Mouse (Mus musculus) heart, postnatal 0 days (tissue): ENCODE measurements around the gene Tmem150a.

Source experiments
- CTCF ChIP-seq: IDR thresholded peaks from 2 replicates; pipeline ENCODE4 v1.5.1; 2016; ENCODE audit warnings: antibody characterized with exemption, control low read depth, low read depth
- EP300 ChIP-seq: IDR thresholded peaks from 2 replicates; pipeline ENCODE4 v1.6.1; 2016; ENCODE audit warnings: antibody characterized with exemption, low read depth

GRCm38 (mm10) chr6:72382494-72382893 lies 27.2 kb downstream of the Tmem150a start:
- TF ChIP-seq CTCF = no peak
- no peak for TF ChIP-seq EP300
